Mouse (Mus musculus) layer of hippocampus, postnatal 10 days (tissue): Measurements from ENCODE around the gene Ikzf1. TPM values are rescaled to one million over a fixed set of nuclear protein-coding genes. Genes with fewer than 3 reads are reported as not detected.

Experiments used
- DNase-seq, 2 experiments: peaks; one replicate each; pipeline ENCODE4 v3.0.0; 2021; ENCODE audit warnings: low spot score in 2 of 2
- total RNA-seq, 2 experiments: library from RNA; stranded (reverse); gene quantifications; 2 replicates each; pipeline ENCODE4 v1.2.3; 2021

The Ikzf1 gene
- total RNA-seq, 2 experiments from 2014 or later: 2.7 to 3.4 TPM

- no peak for DNase-seq
These were observed 78.4 kb downstream of the Ikzf1 start for GRCm38 (mm10) chr11:11763211-11763666.

GRCm38 (mm10) chr11:11765414-11765813 is 80.6 kb downstream of the Ikzf1 start:
- no peak for DNase-seq

DNA sequence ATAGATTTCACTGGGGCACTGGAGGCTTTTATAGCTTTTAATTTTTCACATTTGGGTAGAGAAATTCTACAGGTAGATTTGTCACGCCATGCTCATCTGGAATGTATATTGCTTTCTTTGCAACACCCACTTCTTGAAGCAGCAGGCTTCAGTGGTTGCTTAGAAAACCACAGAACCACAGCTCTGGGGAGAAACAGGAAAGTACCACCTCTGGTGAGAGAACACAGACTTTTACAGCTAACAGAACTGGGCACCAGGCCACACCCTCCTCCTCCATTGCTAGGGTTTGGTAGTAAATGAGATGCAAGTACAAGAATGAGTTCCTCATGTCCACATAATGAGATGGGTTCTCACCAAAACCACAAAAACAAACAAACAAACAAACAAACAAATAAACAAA is 81.3 kb downstream of the Ikzf1 start:
- DNase-seq: no peak

DNA sequence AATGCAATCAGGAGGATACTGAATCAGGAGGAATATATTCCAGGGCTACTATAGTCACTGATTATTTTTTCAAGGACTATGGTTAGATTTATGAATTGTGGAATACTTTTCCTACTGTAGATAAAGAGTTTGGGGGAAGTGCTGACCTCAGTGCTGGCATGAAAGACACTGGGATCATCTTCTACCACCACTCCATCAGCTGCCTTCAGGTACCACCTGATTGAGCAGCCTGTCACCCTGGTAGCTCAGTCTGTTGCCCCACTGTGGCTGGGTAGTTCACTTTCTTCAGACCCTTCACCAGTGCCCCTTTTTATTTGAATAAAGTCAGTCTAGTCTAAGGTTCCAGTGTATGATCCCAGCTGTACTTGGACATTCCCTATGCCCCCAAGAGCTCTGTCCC is 81.9 kb downstream of the Ikzf1 start:
- DNase-seq: no peak

DNA sequence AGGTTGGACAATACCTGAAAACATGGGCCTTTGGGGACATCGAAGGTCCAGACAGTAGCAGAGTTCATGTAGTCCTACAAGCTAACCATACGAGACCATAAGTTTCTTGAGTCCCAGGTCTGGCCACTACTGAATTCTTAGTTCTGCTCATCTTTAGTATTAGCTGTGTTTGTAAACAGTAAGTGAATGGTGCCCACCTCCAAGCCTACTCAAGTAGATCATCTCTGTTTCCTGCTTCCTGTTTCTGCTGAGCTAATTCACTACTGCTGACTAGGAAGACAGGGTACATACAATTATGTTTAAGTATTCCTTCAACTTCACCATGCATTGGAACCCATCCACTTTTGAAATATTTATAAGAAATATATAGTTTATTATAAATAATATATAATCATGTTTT is 83.3 kb downstream of the Ikzf1 start:
- DNase-seq: no peak

- DNase-seq: no peak
These were observed 84.5 kb downstream of the Ikzf1 start for GRCm38 (mm10) chr11:11769281-11769680.

GRCm38 (mm10) chr11:11770691-11771090 is 85.9 kb downstream of the Ikzf1 start:
- DNase-seq: no peak

DNA sequence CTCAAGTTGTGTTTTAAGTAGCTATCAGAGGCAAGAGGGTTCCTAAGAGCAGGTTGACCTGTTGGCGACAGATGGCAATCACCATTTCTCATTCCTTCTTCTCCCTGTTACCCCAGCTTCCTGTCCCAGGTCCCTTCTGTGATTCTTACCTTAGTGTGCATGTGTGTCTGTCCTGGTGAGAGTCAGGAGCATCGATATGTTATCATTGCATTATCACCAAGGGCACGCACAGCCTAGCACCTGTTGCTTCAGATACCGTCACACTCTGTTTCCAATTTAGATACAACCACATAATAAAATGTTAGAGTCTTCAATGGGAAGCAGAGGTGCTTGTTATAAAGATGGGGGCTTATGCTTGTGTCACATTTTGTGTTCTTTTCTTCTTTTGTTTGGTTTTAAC is 87.4 kb downstream of the Ikzf1 start:
- DNase-seq: no peak

DNA sequence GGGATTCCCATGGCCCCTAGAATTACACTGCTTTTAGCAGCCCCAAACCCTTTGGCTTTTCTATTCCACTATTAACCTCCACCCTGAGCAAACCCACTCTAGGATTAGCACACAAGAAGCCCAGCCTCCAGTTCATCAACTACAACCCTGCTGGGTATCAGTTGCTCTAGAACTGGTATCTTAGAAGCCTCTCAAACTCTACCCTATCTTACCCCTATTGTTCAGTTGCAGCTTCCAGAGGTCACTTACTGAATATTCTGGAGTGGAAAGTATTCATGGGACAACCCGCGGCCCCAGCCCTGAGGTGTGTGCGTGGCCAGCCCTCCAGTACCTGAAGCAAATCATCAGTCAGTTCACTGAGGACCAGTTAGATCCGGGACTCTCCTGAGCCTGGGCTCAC is 89.6 kb downstream of the Ikzf1 start:
- DNase-seq: no peak

GRCm38 (mm10) chr11:11774893-11775292 is 90.1 kb downstream of the Ikzf1 start:
- DNase-seq: no peak

DNA sequence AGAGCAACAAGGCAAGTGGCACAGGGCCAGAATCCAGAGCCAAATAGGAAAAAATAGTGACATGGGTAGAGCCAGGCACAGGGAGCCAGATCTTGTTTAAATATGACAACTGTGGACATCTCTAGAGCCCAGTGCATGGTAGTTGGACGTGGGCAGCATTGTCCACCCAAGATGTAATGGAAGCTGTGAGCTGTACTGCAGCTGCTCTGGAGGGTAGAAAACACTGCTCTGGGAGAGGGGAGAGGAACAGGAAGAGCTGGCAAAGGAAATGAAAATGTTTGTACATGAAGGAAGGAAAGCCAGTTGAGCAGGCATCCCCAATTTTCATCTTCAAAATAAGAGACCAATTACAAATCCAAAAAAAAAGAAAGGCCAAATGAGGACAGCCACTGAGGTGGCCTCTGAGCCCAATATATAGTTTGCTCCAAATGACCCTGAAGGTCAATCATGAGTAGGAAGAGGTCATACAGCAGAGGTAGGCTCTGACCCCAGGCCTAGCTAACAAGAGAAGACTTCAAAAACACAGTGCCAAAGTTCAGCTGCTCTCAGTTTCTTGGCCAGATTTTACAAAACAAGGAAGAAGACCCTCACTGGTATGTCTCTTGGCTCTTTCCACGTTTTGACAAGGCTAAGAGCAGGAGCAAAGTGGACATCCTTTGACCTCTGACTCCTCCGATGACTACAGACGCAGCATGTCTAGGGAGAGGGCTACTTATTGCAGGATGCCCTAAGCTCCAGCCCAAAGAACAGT is 91.4 kb downstream of the Ikzf1 start:
- DNase-seq: no peak

DNA sequence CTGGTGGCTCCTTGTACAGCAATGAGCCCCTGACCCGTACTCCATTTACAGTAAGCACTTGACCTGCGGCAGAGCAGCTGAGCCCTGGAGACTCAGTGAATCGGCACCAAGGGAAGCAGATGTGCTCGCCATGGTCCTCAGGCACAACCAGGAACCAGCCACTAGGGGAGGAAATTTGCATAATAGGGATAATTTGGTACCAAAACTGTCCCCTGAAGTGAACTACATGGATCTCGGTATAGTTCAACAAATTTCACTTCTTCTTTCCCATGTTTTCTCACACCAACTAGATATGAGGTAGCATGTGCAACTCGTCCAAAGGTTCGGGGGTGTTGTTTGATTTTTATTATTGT is 92.0 kb downstream of the Ikzf1 start:
- no peak for DNase-seq

DNA sequence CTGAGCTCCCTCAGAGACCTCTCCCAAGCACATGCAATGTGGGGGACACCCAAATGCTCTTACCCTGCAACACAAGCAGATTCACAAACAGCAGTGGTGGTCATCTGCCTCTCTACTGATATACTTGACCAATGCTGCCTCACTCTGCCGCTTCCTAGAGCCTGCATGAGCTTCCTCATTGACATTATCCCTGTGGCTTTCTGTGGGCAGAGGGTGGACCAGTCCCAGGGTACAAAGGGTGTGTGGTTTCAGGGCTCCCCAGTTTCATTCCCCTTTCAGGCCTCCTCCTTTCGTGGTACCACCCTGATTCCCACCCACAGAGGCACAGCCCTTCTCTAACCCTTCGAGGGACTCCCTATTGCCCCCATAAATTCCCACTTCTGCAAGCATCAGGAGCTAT is 92.4 kb downstream of the Ikzf1 start:
- DNase-seq: no peak

GRCm38 (mm10) chr11:11777796-11778195 is 93.0 kb downstream of the Ikzf1 start:
- no peak for DNase-seq

GRCm38 (mm10) chr11:11778345-11778744 is 93.5 kb downstream of the Ikzf1 start:
- DNase-seq: no peak

DNA sequence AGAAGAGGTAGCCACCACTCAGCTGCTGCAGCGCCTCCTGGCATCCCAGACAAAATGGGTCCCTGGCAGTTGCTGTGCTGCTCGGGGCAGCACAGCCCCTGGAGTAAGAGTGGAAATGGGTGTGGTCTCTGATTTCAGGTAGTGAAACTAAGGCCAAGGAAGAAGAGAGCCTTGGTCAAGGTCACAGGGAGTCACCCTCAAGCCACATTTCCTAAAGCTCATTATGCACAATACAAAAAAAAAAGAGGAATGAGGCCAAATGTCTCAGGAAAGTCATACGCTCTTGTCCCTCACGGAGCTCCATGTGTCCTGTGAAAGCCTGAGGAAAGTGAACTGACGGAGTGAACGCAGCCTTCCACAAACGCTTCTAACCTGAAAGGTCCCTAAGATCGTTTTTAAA is 96.9 kb downstream of the Ikzf1 start:
- no peak for DNase-seq

DNA sequence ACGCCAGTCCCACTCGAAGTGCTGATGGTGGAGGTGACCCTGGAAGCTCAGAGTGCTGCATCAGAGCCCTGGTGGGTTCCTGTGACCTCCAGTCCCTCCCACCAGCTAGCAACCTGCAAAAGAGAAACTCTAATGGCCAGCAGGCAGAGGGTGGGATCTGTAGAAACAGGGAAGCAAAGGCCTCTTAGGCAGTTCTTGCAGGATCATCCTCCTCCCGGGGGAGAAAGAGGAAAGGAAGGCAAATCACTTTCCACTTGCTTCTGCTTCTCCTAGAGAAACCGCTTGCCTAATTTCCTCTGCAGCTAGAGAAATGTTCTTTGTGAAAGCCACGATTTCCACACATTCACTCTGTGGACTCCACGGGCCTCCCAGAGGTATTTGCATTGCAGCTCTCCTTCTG is 100.7 kb downstream of the Ikzf1 start:
- DNase-seq: no peak

DNA sequence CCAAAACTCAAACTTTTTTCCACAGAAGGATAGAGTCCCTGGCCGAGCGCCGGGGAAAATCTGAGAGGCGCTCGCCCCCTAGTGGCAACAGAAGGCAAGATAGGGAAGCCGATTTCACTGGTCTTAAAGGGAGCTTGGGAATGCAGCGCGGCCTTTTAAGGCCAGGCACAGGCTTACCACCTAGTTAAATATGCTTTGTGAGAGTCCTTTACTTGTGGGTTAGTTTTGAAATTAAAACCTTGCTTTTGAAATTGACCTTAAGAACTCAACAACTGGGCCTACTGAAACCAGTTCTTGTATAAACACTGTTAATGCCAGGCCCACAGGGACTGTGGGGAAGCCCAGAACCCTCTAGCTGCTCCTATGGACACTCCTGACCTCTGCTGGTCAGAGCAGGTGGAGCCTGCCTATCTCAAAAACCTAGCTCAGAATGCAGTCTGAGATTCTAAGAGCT is 103.7 kb downstream of the Ikzf1 start:
- peak; percentile 80 to 87 for DNase-seq

DNA sequence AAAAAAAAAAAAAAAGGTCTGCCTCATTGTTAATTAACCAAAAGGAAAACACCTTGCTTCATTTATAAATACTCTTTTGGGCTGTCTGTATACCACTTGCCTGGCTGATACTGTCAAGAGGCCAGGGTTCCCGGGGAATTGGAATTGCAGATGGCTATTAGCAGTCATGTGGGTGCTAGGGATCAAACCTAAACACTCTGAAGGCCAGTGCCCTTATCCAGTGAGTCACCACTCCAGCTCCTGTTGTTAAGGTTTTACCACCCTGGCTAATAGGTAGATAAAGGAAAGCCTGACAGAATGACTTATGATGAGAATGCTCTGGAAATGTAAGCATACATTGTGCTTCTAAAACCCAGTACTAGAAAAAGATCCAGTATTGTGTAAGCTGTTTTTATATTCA is 109.8 kb downstream of the Ikzf1 start:
- no peak for DNase-seq

- no peak for DNase-seq
These were observed 113.9 kb downstream of the Ikzf1 start for GRCm38 (mm10) chr11:11798690-11799089.

- DNase-seq: no peak
These were observed 115.5 kb downstream of the Ikzf1 start for GRCm38 (mm10) chr11:11800304-11800703.

GRCm38 (mm10) chr11:11801067-11801466 is 116.3 kb downstream of the Ikzf1 start:
- no peak for DNase-seq

DNA sequence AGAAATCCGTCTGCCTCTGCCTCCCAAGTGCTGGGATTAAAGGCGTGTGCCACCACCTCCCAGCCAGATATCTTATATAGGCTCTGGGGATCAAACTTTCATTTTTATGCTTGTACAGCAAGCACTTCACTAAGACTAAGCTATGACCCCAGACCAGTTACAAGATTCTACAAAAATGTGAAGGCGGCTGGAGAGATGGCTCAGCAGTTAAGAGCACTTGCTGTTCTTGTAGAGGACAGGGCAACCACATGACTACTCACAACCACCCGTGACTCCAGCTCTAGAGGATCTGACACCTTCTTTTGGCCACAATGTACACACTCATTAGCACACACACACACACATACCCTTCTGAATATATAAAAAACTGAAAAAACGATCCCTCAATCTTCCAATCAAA is 119.6 kb downstream of the Ikzf1 start:
- no peak for DNase-seq
